Mouse (Mus musculus): ENCODE data around the gene Tex26. TPM values are rescaled to one million over a fixed set of nuclear protein-coding genes. Genes with fewer than 3 reads are reported as not detected.

Tex26 gene
- total RNA-seq, 2 experiments from 2014 or later: 0.50 to 0.69 TPM

Other genes starting within 250 kb of the Tex26 start
- 1 to 10 TPM; 7.9 to 9.6 TPM for gene Alox5ap, start 174.9 kb upstream of the Tex26 start, total RNA-seq (2021)
- gene Medag, start 27.9 kb upstream of the Tex26 start, total RNA-seq (2021): 1 to 10 TPM in 1 of 2 experiments, under 1 TPM in 1; 0.78 to 1.3 TPM
- 1 to 10 TPM in 1 of 2 experiments, under 1 TPM in 1; 0.91 to 2.1 TPM for gene Wdr95, start 89.0 kb downstream of the Tex26 start, total RNA-seq (2021)
- 100 to 1,000 TPM; 182 to 208 TPM for gene Hsph1, start 196.7 kb downstream of the Tex26 start, total RNA-seq (2021)
- gene B3glct, start 238.6 kb downstream of the Tex26 start, total RNA-seq (2021): 10 to 100 TPM; 19.7 to 24.4 TPM